8 mouse cellular contexts compared by ENCODE assay signal in genomic region chr2:37452376-37452760, GRCm38 (mm10). TPM values are rescaled to one million over a fixed set of nuclear protein-coding genes. Genes with fewer than 3 reads are reported as not detected.
DNase-seq lines count a peak whose midpoint lies in the region; ATAC-seq lines count a peak whose summit lies in the region.

No protein-coding gene starts in this region.

- peak overlapping the region; percentile 82 for H3K4me2 ChIP-seq in neural tube, embryonic 15.5 days

- H3K27ac ChIP-seq in limb, embryonic 10.5 days: peak overlapping the region; percentile 96
- H3K27ac ChIP-seq in neural tube, embryonic 15.5 days (replicated peaks): peak overlapping the region; percentile 94

- no peaks in the 10 kb centered on the region for H3K27me3 ChIP-seq in limb, embryonic 10.5 days (ENCODE audit: low read depth, poor library complexity, severe bottlenecking)
- H3K27me3 ChIP-seq in neural tube, embryonic 15.5 days (replicated peaks): no peaks in the 10 kb centered on the region

- intact Hi-C loops in gastrocnemius, postnatal 14 days (cut with DNase I; ENCODE audit: low total_unique reads): no loop called here

- 0% methylated on average over 17 of the region's 24 CpGs for WGBS in limb, embryonic 10.5 days
- under 1% methylated on average over 21 of the region's 24 CpGs for WGBS in neural tube, embryonic 15.5 days

- H3K9me3 ChIP-seq in limb, embryonic 10.5 days (replicated peaks): no peaks in the 10 kb centered on the region
- no peaks in the 10 kb centered on the region for H3K9me3 ChIP-seq in neural tube, embryonic 15.5 days (replicated peaks)

- H3K36me3 ChIP-seq in limb, embryonic 10.5 days: peaks cover 11% of the 10 kb centered on the region
- H3K36me3 ChIP-seq in neural tube, embryonic 15.5 days: no peaks in the 10 kb centered on the region

- peak overlapping the region; percentile 96 for H3K9ac ChIP-seq in neural tube, embryonic 15.5 days (replicated peaks)

- H3K4me3 ChIP-seq in limb, embryonic 10.5 days: peak overlapping the region; percentile 89
- H3K4me3 ChIP-seq in neural tube, embryonic 15.5 days (replicated peaks): peak overlapping the region; percentile 90

- DNase-seq in gastrocnemius, postnatal 14 days: peak; percentile 6
- no peak for DNase-seq in gastrocnemius, adult 18-20 months (ENCODE audit: low spot score)
- peak; percentile 61 for DNase-seq in urinary bladder, postnatal 14 days (ENCODE audit: low spot score)
- DNase-seq in urinary bladder, postnatal 25 days (ENCODE audit: low spot score): no peak
- DNase-seq in limb, embryonic 10.5 days (ENCODE audit: low spot score): no peak
- no peak for DNase-seq in adrenal gland, adult 2 months
- no peak for DNase-seq in urinary bladder, adult 18-20 months (ENCODE audit: low spot score in 2 of 2)

- peaks cover 12% of the 10 kb centered on the region for H3K4me1 ChIP-seq in limb, embryonic 10.5 days
- peaks cover 24% of the 10 kb centered on the region for H3K4me1 ChIP-seq in neural tube, embryonic 15.5 days

- peak; percentile 87 for ATAC-seq in neural tube, embryonic 15.5 days (ENCODE audit: low FRiP score)

RNA-seq across cellular contexts. Expression of gene Rabgap1, which starts 9.3 kb away (rescaled TPM):
- 10 to 100 TPM; 28.9 to 35.2 TPM for total RNA-seq in gastrocnemius, postnatal 14 days (2021)
- 10 to 100 TPM; 30.5 to 32.3 TPM for total RNA-seq in gastrocnemius, adult 18-20 months (2021)
- 37.6 and 46.9 TPM in 2 replicates for polyA plus RNA-seq in limb, embryonic 10.5 days (2016; fragmentation: Nextera tagmentation; extraction: Ambion mirVana)
- 49.4 and 51.1 TPM in 2 replicates for polyA plus RNA-seq in neural tube, embryonic 15.5 days (2015; fragmentation: Nextera tagmentation; extraction: Ambion mirVana)
- total RNA-seq in adrenal gland, adult 2 months (2021): 10 to 100 TPM; 51.9 to 56.8 TPM
- 4.6 and 6.4 TPM in 2 replicates for polyA plus RNA-seq in adrenal gland, adult 2 months (2012; rRNA removed)

RNA-seq across cellular contexts. Expression of gene Zbtb6, which starts 9.4 kb away (rescaled TPM):
- total RNA-seq in gastrocnemius, postnatal 14 days (2021): 1 to 10 TPM; 3.3 to 3.9 TPM
- 1 to 10 TPM; 2.9 to 3.4 TPM for total RNA-seq in gastrocnemius, adult 18-20 months (2021)
- polyA plus RNA-seq in limb, embryonic 10.5 days (2016; fragmentation: Nextera tagmentation; extraction: Ambion mirVana): 3.6 and 5.6 TPM in 2 replicates
- 12.4 and 14.0 TPM in 2 replicates for polyA plus RNA-seq in neural tube, embryonic 15.5 days (2015; fragmentation: Nextera tagmentation; extraction: Ambion mirVana)
- total RNA-seq in adrenal gland, adult 2 months (2021): 10 to 100 TPM; 14.3 to 15.3 TPM
- 0.64 and 1.00 TPM in 2 replicates for polyA plus RNA-seq in adrenal gland, adult 2 months (2012; rRNA removed)

RNA-seq across cellular contexts. Expression of gene Zbtb26, which starts 9.4 kb away (rescaled TPM):
- 1 to 10 TPM; 2.9 TPM for total RNA-seq in gastrocnemius, postnatal 14 days (2021)
- total RNA-seq in gastrocnemius, adult 18-20 months (2021): 1 to 10 TPM; 3.1 to 4.1 TPM
- polyA plus RNA-seq in limb, embryonic 10.5 days (2016; fragmentation: Nextera tagmentation; extraction: Ambion mirVana): 9.2 and 12.0 TPM in 2 replicates
- 6.7 and 7.1 TPM in 2 replicates for polyA plus RNA-seq in neural tube, embryonic 15.5 days (2015; fragmentation: Nextera tagmentation; extraction: Ambion mirVana)
- 1 to 10 TPM; 7.3 to 9.7 TPM for total RNA-seq in adrenal gland, adult 2 months (2021)
- polyA plus RNA-seq in adrenal gland, adult 2 months (2012; rRNA removed): 0.63 and 0.68 TPM in 2 replicates

RNA-seq across cellular contexts. Expression of gene Rc3h2, which starts 29.7 kb away (rescaled TPM):
- total RNA-seq in gastrocnemius, postnatal 14 days (2021): 10 to 100 TPM; 30.4 to 33.4 TPM
- total RNA-seq in gastrocnemius, adult 18-20 months (2021): 10 to 100 TPM; 39.0 to 46.2 TPM
- 15.1 and 18.6 TPM in 2 replicates for polyA plus RNA-seq in limb, embryonic 10.5 days (2016; fragmentation: Nextera tagmentation; extraction: Ambion mirVana)
- polyA plus RNA-seq in neural tube, embryonic 15.5 days (2015; fragmentation: Nextera tagmentation; extraction: Ambion mirVana): 18.1 and 19.0 TPM in 2 replicates
- 10 to 100 TPM; 39.2 to 40.2 TPM for total RNA-seq in adrenal gland, adult 2 months (2021)
- 2.0 and 3.1 TPM in 2 replicates for polyA plus RNA-seq in adrenal gland, adult 2 months (2012; rRNA removed)

Comparison
In these comparisons a context has a peak if more than half of its experiments do, and no peak if none do; other contexts are left out.
1. DNase-seq: peak in gastrocnemius, postnatal 14 days (single experiment) and urinary bladder, postnatal 14 days (single experiment); none in gastrocnemius, adult 18-20 months (single experiment), urinary bladder, postnatal 25 days (single experiment), limb, embryonic 10.5 days (single experiment), adrenal gland, adult 2 months (single experiment) and urinary bladder, adult 18-20 months (0 of 2).